Mouse (Mus musculus): ENCODE results near the gene Arhgap17. TPM values are rescaled to one million over a fixed set of nuclear protein-coding genes. Genes with fewer than 3 reads are reported as not detected.

Arhgap17 gene
- total RNA-seq (2014; fragmentation: Nextera tagmentation) (95.5 and 117 TPM in 2 replicates), total RNA-seq (2017) (28.7 and 33.8 TPM in 2 replicates)

DNA sequence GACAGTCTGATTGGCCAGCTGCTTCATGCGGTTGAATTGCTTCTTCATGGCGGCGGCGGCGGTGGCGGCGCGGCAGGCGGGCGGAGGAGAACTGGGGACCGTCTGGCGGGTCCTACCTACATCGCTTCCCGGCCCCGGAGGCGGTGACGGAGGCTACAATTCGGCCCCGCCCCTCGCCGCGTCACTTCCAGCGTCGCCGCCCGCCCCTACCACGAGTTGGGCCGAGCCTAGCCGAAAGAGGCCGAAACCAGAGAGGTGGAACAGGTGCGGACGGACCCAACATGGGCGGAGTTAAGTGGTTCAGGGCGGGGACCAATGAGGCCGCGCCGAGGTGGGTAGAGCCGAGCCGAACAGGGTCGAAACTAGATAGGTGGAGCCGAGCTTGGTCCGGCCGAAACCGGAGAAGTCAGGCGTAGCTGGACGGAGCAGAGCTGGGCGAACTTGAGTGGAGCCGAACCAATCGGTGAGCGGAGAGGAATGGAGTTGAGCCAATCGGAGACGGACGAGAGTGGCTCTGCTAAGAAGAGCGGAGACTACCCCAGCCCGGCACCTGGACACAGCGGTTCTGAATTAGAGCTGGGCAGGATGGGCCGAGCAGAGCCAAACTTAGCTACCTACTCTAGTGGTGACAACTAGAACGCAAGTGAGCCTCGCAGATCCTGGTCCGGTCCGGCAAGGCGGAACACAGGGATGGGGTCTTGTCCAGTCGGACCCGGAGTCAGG lies at the start of gene Arhgap17, which contains the start of gene Lcmt1:
TSS of gene Arhgap17 (minus strand) at position 157 of the 723 bp plus-strand sequence.
TSS of gene Lcmt1 (plus strand) at position 26 of the 723 bp plus-strand sequence.
- peak; percentile 54 for ATAC-seq (replicated peaks; ENCODE audit: poor library complexity, severe bottlenecking)

DNA sequence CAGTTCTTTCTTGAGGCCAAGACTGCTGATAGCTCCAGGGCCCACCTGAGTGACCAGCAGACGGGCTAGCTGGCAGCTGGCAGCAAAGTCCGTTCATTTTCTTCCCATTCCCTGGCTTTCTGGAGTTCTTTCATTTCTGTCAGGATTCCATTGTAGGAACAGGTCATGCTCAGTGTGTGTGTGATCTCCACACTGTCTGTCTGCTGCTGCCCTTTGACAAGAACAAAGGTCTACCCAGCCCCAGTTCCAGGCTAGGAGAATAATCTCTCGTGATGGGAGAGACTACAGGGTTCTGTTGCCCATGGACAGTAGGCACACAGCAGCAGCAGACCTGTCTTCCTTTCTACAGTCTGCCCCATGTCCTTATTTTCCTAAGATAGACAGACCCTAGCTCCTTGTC lies 47.9 kb upstream of the Arhgap17 start:
- ATAC-seq (replicated peaks; ENCODE audit: poor library complexity, severe bottlenecking): no peak

DNA sequence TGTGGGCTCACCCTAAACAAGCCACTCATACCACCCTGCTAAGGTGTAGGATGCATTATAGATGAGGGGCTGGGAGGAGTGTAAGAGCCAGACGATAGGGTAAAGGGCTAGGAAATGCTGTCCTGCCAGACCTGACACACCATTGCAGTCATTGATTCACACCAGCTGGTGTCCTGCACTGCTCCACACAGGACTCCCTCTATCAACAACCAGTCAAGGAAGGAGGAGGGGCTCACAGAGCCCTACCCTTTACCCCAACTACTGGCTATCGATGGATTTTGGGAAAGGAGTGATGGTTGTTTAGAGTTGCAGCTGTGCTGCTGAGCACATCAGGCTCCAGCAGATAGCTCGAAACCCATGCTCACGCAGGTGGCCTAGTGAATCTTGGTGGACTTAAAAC lies 47.1 kb upstream of the Arhgap17 start:
- ATAC-seq (replicated peaks; ENCODE audit: poor library complexity, severe bottlenecking): no peak

DNA sequence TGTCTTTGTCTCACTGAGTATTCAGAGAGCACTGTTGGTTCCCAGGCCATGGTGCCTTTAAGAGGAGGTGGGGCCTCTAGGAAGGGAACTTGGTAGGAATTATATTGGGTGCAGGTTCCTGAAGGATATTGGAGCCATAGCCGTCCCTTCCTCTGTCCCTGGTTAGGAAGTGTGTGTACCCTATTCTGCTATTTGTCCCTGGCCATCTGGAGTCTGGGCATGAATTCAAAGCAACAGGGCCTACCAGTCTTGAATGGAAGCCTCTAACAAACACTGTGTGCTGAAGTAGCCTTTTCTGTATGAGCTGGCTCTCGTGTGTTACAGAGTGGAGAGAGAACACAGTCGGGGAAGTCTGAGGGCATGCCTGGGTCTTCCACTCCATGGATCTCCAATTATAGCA lies 42.4 kb upstream of the Arhgap17 start:
- ATAC-seq (replicated peaks; ENCODE audit: poor library complexity, severe bottlenecking): no peak

DNA sequence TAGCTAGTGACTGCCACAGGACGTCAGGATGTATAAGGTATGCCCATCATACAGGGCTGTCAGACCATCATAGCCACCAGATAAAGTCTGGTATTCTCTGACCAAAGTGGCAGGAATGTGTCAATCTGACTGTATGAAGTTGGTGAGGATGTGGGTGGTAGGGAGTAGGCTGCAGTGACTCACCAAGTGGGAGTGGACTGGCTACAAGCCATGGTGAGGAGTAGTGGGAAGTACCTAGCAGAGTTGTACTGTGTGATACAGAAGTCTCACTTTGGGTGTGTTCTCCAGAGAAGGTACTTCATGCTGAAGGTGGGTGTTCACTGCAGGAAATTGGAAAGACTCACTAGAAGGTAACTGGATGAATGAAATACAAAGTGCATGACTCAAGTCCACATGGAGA lies 41.4 kb upstream of the Arhgap17 start:
- ATAC-seq (replicated peaks; ENCODE audit: poor library complexity, severe bottlenecking): peak; percentile 74

DNA sequence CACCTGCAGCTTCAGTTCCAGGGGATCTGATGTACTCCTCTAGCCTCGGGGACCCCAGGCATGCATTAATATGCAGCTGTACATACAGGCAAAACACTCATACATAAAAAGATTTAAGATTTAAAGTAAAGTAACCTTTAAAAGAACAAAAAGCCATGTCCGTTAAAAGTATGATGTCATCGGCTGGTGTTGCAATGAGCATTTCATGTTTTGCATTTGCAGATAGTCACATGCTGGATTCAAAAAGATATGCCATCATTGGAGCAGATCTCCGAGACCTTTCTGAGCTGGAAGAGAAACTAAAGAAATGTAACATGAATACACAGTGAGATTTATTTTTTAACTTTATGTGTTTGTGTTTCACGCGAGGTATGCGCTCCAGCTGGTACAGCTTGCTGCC lies 40.8 kb upstream of the Arhgap17 start:
- ATAC-seq (replicated peaks; ENCODE audit: poor library complexity, severe bottlenecking): peak; percentile 26; the same call in 1 of the 2 replicates

DNA sequence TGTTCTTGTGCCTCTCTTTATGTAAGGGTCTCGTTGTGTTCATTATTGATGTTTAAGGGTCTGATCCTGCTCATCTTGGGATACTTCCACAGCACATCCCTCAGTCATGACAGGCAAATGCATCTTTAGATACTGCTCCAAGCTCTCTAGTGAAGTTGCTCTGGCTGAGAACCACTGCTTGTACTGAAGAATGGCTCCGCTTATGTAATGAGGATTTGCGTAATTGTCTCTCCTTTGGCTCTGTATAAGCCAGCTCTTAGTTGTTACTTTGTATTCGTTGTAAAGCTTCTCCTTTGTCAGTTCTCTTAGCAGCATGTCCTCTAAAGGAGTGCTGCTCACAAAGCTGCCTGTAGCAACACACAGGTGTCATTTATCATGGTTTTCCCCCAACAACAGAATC lies 37.3 kb upstream of the Arhgap17 start:
- ATAC-seq (replicated peaks; ENCODE audit: poor library complexity, severe bottlenecking): no peak

DNA sequence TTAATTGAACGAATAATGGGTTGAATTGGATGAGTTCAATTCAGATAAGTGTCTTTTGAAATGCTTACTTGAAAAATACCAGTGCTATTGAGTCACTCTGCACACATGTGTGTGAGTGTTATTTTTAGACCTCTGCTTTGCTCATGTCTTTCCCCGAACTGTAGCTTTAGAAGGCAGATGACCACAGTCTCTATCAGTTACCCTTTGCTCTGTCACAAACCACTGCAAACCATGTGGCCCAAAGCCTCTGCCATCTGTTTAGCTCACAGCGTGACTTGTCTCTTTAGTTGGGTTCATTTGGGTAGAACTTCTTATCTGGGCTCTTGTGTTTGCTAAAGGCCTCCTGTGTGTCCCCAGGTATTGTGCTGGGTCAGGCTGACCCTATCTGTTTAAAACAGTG lies 35.9 kb upstream of the Arhgap17 start:
- no peak; the same call in 1 of the 2 replicates for ATAC-seq (replicated peaks; ENCODE audit: poor library complexity, severe bottlenecking)

DNA sequence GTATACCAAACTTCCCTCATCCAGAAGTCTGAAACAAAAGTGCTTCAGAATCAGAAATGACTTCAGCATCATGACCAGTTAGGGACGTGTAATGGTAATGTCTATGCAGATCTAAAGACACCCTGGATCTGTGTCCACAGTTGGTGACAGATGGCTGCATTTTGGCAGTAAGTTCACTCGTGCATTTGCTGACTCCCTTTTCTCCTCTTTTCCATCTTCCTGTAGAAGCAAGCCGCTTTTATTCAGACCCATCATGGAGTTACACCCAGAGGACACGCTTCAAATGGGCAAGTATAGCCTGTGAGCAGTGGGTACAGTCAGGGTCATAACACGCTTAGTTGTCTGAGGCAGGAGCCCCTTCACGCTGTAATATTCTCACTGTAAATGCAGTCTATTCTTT lies 34.5 kb upstream of the Arhgap17 start:
- ATAC-seq (replicated peaks; ENCODE audit: poor library complexity, severe bottlenecking): no peak

DNA sequence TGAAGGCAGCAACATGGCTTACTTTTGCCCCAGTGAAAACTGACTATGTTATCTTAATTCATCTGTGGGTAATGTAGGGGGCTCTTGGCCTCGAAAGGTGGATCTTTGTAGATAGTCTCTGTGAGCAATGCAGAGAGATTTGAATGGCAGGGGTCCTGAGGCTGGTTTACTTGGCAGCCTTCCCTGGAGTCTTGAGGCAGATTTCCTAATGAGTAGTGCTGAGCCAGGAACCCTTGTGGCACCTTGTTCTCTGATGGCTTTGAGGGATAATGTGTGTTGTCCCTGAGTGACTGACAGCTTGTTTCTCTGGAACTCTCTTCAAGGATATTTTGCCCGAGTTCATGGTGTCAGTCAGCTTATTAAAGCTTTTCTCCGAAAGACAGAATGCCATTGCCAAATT lies 31.4 kb upstream of the Arhgap17 start:
- ATAC-seq (replicated peaks; ENCODE audit: poor library complexity, severe bottlenecking): no peak

DNA sequence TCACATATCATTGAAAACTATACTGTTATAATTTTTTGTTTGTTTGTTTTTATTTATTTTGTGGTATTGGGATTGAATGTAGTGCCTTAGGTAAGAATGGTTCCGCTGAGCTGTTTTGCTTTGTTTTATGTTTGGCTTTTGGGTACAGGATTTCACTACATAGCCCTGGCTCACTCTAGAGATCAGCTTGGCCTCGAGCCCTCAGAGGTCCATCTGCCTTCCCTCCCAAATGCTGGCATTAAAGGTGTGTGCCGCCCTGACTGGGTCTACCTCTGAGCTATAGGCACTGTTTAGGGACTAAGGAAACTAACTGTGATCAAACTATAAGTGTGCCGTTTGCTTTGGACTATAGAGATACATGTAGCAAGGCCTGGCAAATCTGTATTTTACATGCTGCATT lies 29.6 kb upstream of the Arhgap17 start:
- ATAC-seq (replicated peaks; ENCODE audit: poor library complexity, severe bottlenecking): no peak

DNA sequence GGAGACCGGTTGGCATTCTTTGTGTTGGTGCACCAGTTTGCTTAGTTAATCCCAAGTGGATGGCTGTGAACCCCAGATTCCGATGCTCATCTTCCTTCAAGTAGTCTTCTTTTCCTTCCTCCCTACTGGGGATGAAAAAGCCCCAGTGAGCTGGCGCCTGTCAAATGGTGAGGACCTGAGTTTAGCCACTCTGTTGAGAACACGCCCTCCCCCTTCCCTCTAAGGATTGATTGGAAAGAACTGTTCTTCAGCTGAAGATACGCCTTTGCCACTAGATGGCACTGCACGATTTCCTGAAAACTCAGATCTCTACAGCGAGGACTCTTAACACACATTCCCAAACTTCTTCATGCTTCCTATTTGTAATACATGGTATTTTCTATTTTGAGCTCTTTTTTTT lies 29.1 kb upstream of the Arhgap17 start:
- peak; percentile 83 for ATAC-seq (replicated peaks; ENCODE audit: poor library complexity, severe bottlenecking)

DNA sequence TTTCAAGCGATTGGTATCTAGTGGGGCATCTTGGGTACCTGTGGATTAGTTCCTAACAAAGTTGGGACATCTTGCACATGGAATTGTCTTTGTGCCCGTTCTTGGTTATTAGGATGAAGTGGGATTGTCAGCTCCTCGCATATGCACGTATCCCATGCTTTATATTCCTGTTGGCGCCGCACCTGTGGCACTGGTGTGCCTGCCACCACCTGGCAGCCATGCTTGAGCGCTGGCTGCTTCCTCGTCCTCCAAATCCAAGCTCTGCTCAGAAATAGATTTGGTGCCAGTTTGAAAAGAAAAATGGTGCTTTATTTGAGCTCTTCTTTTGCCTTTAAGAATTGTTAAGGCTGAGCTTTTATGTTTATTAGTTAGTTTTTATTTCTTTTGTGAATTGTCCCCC lies 28.2 kb upstream of the Arhgap17 start:
- ATAC-seq (replicated peaks; ENCODE audit: poor library complexity, severe bottlenecking): no peak

DNA sequence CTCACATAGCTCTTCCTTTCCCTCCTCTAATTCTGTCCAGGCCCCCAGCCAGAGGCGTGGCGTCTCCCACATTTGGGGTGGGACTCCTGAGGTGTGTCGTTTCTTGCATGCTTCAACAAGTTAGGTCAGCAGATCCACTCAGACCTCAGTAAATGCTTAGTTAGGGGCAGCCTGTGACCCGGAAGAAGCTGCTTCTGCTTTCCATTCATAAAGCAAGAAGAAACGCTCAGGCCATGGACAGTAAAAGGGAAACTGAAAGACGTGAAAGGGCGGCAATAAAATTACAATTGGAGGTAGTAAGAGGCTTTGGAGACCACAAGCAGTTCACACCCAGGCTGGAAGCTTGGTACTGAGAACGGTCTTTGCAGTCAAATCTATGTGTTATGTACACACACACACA lies 27.7 kb upstream of the Arhgap17 start:
- peak; percentile 80 for ATAC-seq (replicated peaks; ENCODE audit: poor library complexity, severe bottlenecking)

DNA sequence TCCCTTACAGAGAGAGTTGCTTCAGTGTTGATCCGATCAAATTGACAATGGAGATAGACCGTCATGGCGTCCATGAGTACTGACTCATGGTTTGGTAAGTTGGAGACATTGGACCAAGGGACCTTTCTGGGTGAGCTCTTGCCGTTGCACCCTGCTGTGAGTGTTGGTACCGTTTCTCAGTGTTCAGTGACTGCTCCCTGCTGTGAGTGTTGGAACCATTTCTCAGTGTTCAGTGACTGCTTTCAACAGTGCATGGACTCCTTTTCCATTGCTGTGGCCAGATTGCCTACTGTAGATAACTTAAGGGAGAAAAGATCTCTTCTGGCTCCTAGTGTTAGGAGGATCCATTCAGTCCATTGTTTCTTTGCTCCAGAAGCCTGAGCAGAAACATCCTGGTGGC lies 27.2 kb upstream of the Arhgap17 start:
- no peak for ATAC-seq (replicated peaks; ENCODE audit: poor library complexity, severe bottlenecking)

DNA sequence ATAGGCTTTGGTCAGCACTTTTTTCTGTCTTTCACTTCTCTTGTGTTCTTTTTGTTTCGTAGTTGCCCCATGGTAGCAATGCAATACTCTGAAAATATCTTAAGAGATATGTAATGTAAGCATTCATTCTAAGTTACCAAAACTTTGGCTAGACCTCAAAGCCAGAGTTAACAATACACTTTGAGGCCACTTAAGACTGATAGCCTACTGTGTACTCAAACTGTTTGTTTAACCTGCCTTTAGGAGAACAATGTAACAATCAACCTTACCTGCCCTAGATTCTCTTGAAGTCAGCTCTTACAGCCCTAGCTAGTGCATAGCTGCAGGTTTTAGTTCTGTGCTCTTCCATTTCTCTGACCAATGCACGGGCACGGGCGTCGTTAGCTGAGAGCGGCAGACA lies 24.6 kb upstream of the Arhgap17 start:
- no peak for ATAC-seq (replicated peaks; ENCODE audit: poor library complexity, severe bottlenecking)

DNA sequence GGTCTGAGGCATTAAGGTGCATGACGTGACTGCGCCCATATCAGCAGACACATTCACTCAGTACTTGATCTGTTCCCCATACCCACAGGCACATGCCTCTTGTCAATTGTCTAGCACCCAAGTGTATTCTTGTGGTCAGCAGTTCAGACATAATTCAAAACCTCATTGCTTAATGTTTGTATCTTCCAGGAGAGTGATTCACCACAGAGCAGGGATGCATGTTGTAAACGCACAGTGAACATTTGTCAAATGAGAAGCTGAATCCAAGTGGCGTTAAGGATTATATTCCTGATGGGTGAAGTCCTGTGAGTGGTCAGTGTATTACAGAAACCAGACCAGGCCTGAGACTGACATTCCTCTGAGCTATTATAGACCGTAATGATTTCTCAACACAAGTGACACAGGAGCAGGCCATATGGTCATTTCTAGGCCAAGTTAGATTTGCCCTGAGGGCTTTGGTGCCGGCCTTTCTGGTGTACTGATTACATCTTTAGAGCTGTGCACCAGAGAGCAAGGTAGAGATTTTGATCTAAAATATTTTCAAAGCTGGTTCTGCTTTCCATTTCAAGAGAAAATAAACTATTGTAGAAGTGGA lies 20.1 kb upstream of the Arhgap17 start:
- ATAC-seq (replicated peaks; ENCODE audit: poor library complexity, severe bottlenecking): no peak

DNA sequence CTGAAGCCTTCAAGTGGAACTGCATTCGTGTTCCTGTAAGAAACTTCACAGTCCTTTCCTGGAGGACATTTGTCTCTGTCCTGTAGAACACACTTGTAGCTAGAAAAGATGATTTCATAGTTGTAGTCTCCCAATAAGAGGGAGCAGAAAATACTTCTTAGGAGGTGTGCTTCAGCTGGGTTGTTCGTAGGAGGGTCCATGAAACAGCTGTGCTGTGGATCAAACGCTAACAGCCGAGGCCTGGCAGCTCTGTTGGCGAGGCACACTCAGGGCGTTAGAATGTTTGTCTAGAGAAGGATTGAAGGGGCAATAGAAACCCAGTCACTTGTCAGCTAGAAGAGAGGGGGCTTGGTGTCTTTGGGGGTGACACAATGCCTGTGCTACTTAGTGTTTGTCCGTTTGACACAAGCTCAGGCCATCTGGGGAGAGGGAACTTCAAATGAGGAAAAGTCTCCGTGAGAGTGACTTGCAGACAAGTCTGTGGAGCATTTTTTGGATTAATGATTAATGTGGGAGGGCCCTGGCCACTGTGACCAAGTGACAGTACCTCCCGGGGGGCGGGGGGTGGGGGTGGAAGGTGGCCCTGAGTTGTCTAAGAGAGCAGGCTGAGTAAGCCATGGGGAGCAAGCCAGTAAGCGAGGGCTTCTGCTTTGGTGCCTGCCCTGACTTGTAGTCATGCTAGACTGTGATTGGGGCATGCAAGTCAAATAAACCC lies 16.1 kb upstream of the Arhgap17 start:
- ATAC-seq (replicated peaks; ENCODE audit: poor library complexity, severe bottlenecking): no peak

DNA sequence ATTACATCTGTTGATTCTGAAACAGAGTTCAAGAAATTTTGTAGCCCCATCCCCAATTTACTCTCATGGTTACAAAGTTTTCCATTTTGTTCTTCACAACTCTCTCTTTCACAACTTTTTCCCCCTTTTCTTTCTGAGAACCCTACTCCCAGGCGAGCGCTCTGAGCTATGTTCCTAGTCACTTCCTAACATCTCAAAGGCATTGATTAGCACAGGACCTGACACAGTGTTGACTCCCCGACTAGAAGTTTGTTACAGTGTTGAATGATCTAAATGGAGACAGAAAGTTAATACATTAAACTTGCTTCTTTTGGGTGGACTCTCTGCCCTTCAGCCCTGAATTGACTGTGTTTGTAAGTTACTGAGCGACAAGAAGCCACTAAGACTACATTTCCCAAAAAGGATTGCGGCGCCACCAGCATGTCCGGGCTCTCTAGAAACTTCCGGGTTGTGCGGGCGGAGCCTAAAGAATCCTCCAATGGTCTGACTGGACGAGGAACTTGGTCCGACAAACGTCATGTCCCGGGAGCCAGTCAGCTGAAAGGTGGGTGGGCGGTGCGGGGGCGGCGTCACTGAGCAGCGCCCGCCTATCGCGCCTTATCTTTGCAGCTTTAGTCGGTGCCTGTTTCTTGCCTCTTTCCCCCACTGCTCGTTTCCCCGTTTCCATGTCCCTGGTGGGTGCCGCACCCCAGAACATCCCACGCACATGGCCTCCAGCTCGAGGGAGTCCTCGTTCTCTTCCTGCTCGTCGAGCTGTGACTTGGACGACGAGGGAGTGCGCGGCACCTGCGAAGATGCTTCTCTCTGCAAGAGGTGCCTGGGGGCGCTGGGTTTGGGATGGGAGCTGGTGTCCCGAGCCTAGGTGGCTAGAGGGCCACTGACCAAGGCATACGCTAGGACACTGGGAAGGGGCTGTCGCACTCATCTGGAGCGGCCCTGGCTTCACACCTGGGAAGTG lies 8.0 kb upstream of the Arhgap17 start:
- ATAC-seq (replicated peaks; ENCODE audit: poor library complexity, severe bottlenecking): peak; percentile 95

DNA sequence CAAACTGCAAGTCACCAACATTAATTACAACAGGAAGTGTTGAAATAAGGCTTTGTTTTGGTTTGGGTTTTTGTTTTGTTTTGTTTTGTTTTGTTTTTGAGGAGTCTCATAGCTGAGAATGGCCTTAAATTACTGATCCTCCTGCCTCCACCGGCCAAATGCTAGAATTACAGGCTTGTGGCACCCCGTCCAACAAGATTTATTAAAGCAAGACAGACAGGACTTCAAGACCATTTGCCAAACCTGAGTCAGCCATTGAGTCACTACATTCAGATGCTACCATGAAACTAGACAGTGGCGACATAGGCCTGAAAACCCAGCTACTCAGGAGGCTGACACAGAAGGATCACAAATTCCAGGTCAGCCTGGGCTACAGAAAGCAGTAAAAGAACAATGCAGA lies 1.8 kb upstream of the Arhgap17 start:
- ATAC-seq (replicated peaks; ENCODE audit: poor library complexity, severe bottlenecking): peak; percentile 13

Data from granulocyte monocyte progenitor cell, adult 5-6 weeks (primary cell).